Mouse (Mus musculus) heart, postnatal 0 days (tissue): ENCODE measurements at regions not wholly inside any gene's neighbourhood (a gene's known extent, or its start where the extent isn't known, plus 50 kb on each side); places are given as distances from the start of the nearest gene placed in this dataset.

ENCODE experiments used
- ATAC-seq: fragments of 200-750 bp; cut with Nextera tagmentation; 2 replicates; pipeline ENCODE4 v1.8.0; 2017; ENCODE audit warnings: low read depth, moderate number of reproducible peaks, moderate library complexity; ENCODE audit not compliant: insufficient read depth
- DNase-seq: peaks from one replicate; pipeline ENCODE4 v3.0.0-alpha.2; 2016; ENCODE audit warnings: low spot score
- H3K27ac ChIP-seq: fragments of 300-500 bp; sonication (generic); 2 replicates; pipeline ENCODE4 v1.5.1; 2014; ENCODE audit warnings: low read depth, mild to moderate bottlenecking
- H3K27me3 ChIP-seq: fragments of 300-500 bp; sonication (generic); 2 replicates; pipeline ENCODE4 v1.6.1; 2014; ENCODE audit warnings: low read length, mixed read lengths; ENCODE audit not compliant: control insufficient read depth, insufficient read depth
- H3K36me3 ChIP-seq: fragments of 300-500 bp; sonication (generic); replicated peaks from 2 replicates; pipeline ENCODE4 v1.6.1; 2014; ENCODE audit warnings: low read length, mixed read lengths; ENCODE audit not compliant: control insufficient read depth, insufficient read depth
- H3K4me1 ChIP-seq: fragments of 300-500 bp; sonication (generic); 2 replicates; pipeline ENCODE4 v1.6.1; 2014; ENCODE audit warnings: antibody characterized with exemption; ENCODE audit not compliant: control insufficient read depth, insufficient read depth
- H3K4me2 ChIP-seq: fragments of 300-500 bp; sonication (generic); 2 replicates; pipeline ENCODE4 v1.6.1; 2014; ENCODE audit warnings: low read depth, mild to moderate bottlenecking, low read length, moderate library complexity
- H3K4me3 ChIP-seq: fragments of 300-500 bp; sonication (generic); 2 replicates; pipeline ENCODE4 v1.5.1; 2014; ENCODE audit warnings: low read depth, low read length
- H3K9ac ChIP-seq: fragments of 300-500 bp; sonication (generic); replicated peaks from 2 replicates; pipeline ENCODE4 v1.6.1; 2014; ENCODE audit warnings: low read depth, low read length, mixed read lengths
- H3K9me3 ChIP-seq: fragments of 300-500 bp; sonication (generic); replicated peaks from 2 replicates; pipeline ENCODE4 v1.6.1; 2016; ENCODE audit warnings: low read length; ENCODE audit not compliant: control insufficient read depth
- CTCF ChIP-seq: IDR thresholded peaks from 2 replicates; pipeline ENCODE4 v1.5.1; 2016; ENCODE audit warnings: antibody characterized with exemption, control low read depth, low read depth
- EP300 ChIP-seq: IDR thresholded peaks from 2 replicates; pipeline ENCODE4 v1.6.1; 2016; ENCODE audit warnings: antibody characterized with exemption, low read depth
- WGBS: fragments of 180-500 bp; shearing (Covaris S2); extraction: QIAGEN DNeasy Blood & Tissue Kit; methylation state at CpG from one replicate; pipeline ENCODE4 v1.1.7; 2014; 5-methylcytosine and 5-hydroxymethylcytosine counted together

GRCm38 (mm10) chr6:55627228-55627627, 53.8 kb downstream of the Neurod6 start:
- no peak for ATAC-seq
- H3K4me1 ChIP-seq: no peaks in the 10 kb centered on the region
- no peak for TF ChIP-seq CTCF
- TF ChIP-seq EP300: no peak
- H3K9ac ChIP-seq: no peak overlapping the region
- 44% methylated on average over 5 of the region's 5 CpGs for WGBS
- H3K27ac ChIP-seq: no peak overlapping the region
- no peak overlapping the region for H3K4me3 ChIP-seq
- no peaks in the 10 kb centered on the region for H3K27me3 ChIP-seq
- H3K36me3 ChIP-seq: no peaks in the 10 kb centered on the region
- no peaks in the 10 kb centered on the region for H3K9me3 ChIP-seq
- DNase-seq: no peak
- H3K4me2 ChIP-seq: no peak overlapping the region

- H3K4me3 ChIP-seq: no peak overlapping the region
- no peak overlapping the region for H3K4me2 ChIP-seq
- no peaks in the 10 kb centered on the region for H3K4me1 ChIP-seq
- H3K9ac ChIP-seq: no peak overlapping the region
- no peak for DNase-seq
- no peak for ATAC-seq
- H3K36me3 ChIP-seq: no peaks in the 10 kb centered on the region
- H3K9me3 ChIP-seq: no peaks in the 10 kb centered on the region
- no peaks in the 10 kb centered on the region for H3K27me3 ChIP-seq
- no peak for TF ChIP-seq CTCF
- TF ChIP-seq EP300: no peak
- WGBS: 82% methylated on average over 3 of the region's 3 CpGs
- H3K27ac ChIP-seq: no peak overlapping the region
These were observed 60.7 kb downstream of the Neurod6 start for GRCm38 (mm10) chr6:55620366-55620765.

GRCm38 (mm10) chr6:55617922-55618481, 63.1 kb downstream of the Neurod6 start:
- peak overlapping the region; percentile 20 for H3K4me3 ChIP-seq
- H3K27me3 ChIP-seq: no peaks in the 10 kb centered on the region
- H3K4me1 ChIP-seq: no peaks in the 10 kb centered on the region
- TF ChIP-seq EP300 (no peak), CTCF (no peak)
- H3K36me3 ChIP-seq: no peaks in the 10 kb centered on the region
- peak overlapping the region; percentile 44 for H3K4me2 ChIP-seq
- peak; percentile 11 for DNase-seq
- no peak overlapping the region for H3K9ac ChIP-seq
- no peaks in the 10 kb centered on the region for H3K9me3 ChIP-seq
- ATAC-seq: no peak
- WGBS: 32% methylated on average over 13 of the region's 13 CpGs
- no peak overlapping the region for H3K27ac ChIP-seq

- H3K9me3 ChIP-seq: no peaks in the 10 kb centered on the region
- no peak overlapping the region for H3K9ac ChIP-seq
- DNase-seq (no peak), ATAC-seq (no peak)
- H3K4me1 ChIP-seq: no peaks in the 10 kb centered on the region
- H3K27me3 ChIP-seq: no peaks in the 10 kb centered on the region
- no peak overlapping the region for H3K4me2 ChIP-seq
- WGBS: 32% methylated on average over 3 of the region's 3 CpGs
- no peaks in the 10 kb centered on the region for H3K36me3 ChIP-seq
- no peak overlapping the region for H3K27ac ChIP-seq
- no peak for TF ChIP-seq EP300
- no peak for TF ChIP-seq CTCF
- H3K4me3 ChIP-seq: no peak overlapping the region
These were observed 70.7 kb downstream of the Neurod6 start for GRCm38 (mm10) chr6:55610395-55610794.

GRCm38 (mm10) chr6:55609976-55610375, 71.1 kb downstream of the Neurod6 start:
- Histone ChIP-seq H3K4me1 (no peaks in the 10 kb centered on the region), H3K27me3 (no peaks in the 10 kb centered on the region), H3K9ac (no peak overlapping the region), H3K36me3 (no peaks in the 10 kb centered on the region), H3K4me2 (no peak overlapping the region), H3K4me3 (no peak overlapping the region), H3K9me3 (no peaks in the 10 kb centered on the region), H3K27ac (no peak overlapping the region)
- WGBS: 59% methylated on average over 1 of the region's 1 CpGs
- DNase-seq: no peak
- TF ChIP-seq CTCF: no peak
- TF ChIP-seq EP300: no peak
- ATAC-seq: no peak

GRCm38 (mm10) chr6:55609053-55609452, 72.0 kb downstream of the Neurod6 start:
- 53% methylated on average over 1 of the region's 1 CpGs for WGBS
- no peak for TF ChIP-seq EP300
- TF ChIP-seq CTCF: no peak
- Histone ChIP-seq H3K36me3 (no peaks in the 10 kb centered on the region), H3K4me2 (no peak overlapping the region), H3K27me3 (no peaks in the 10 kb centered on the region), H3K4me1 (no peaks in the 10 kb centered on the region), H3K4me3 (no peak overlapping the region), H3K9me3 (no peaks in the 10 kb centered on the region), H3K27ac (no peak overlapping the region), H3K9ac (no peak overlapping the region)
- ATAC-seq (no peak), DNase-seq (no peak)
